Mouse (Mus musculus) CH12.LX (cell line): ENCODE measurements around the gene Arap2. TPM values are rescaled to one million over a fixed set of nuclear protein-coding genes. Genes with fewer than 3 reads are reported as not detected.
"Not testable (repeated sequence)": the region's sequence is repeated elsewhere in the genome, so short reads cannot be mapped to it uniquely, and the experiment has no call there.

ENCODE experiments used
- DNase-seq: peaks from one replicate; pipeline ENCODE4 v3.0.0-alpha.2; 2013; ENCODE audit errors: extremely low read depth
- H3K27ac ChIP-seq: 2 replicates; pipeline ENCODE4 v1.5.1; 2012; ENCODE audit warnings: low read depth, mild to moderate bottlenecking, control low read depth, moderate library complexity; ENCODE audit not compliant: insufficient read depth
- H3K27me3 ChIP-seq: replicated peaks from 2 replicates; pipeline ENCODE3; 2012; ENCODE audit warnings: inconsistent platforms
- H3K36me3 ChIP-seq, 2 experiments: replicated peaks in 1 of 2; 2 replicates each; pipeline versions ENCODE3 to v1.6.1; 2012; ENCODE audit warnings: inconsistent platforms in 1 of 2, low read length in 1 of 2, mild to moderate bottlenecking in 1 of 2, mixed read lengths in 1 of 2, moderate library complexity in 1 of 2; ENCODE audit not compliant: control insufficient read depth in 1 of 2, insufficient read depth in 1 of 2
- H3K4me1 ChIP-seq, 2 experiments: 2 replicates each; pipeline ENCODE4 v1.6.1; 2012; ENCODE audit warnings: inconsistent platforms in 1 of 2, moderate library complexity in 1 of 2; ENCODE audit not compliant: insufficient read depth in 2 of 2, control insufficient read depth in 1 of 2
- H3K4me2 ChIP-seq: 2 replicates; pipeline ENCODE4 v1.6.1; 2012; ENCODE audit warnings: low read depth, mild to moderate bottlenecking, control low read depth; ENCODE audit not compliant: poor library complexity, insufficient read depth, severe bottlenecking
- H3K4me3 ChIP-seq, 3 experiments: fragments of 150-350 bp in 1 of 3; sonication (generic) in 1 of 3; replicated peaks in 1 of 3; 2 replicates each; pipeline versions ENCODE3 to v1.5.1; 2011 to 2012; ENCODE audit warnings: low read depth in 2 of 3, low read length in 2 of 3, mild to moderate bottlenecking in 2 of 3, moderate library complexity in 2 of 3, control low read depth in 1 of 3, improper control_type of control experiment in 1 of 3, inconsistent platforms in 1 of 3, mixed read lengths in 1 of 3; ENCODE audit not compliant: poor library complexity in 1 of 3
- H3K79me2 ChIP-seq: replicated peaks from 2 replicates; pipeline ENCODE4 v1.6.1; 2012; ENCODE audit warnings: mild to moderate bottlenecking, moderate library complexity; ENCODE audit not compliant: control insufficient read depth, poor library complexity, insufficient read depth, severe bottlenecking; ENCODE audit errors: extremely low read depth
- H3K9ac ChIP-seq: 2 replicates; pipeline ENCODE4 v1.6.1; 2012; ENCODE audit warnings: low read depth, mild to moderate bottlenecking, control low read depth, moderate library complexity; ENCODE audit not compliant: insufficient read depth
- H3K9me3 ChIP-seq: replicated peaks from 2 replicates; pipeline ENCODE3; 2012; ENCODE audit warnings: low read length, inconsistent platforms, mixed read lengths
- ELF1 ChIP-seq: IDR thresholded peaks from 2 replicates; pipeline ENCODE4 v1.6.1; 2014; ENCODE audit warnings: low read depth, mild to moderate bottlenecking, inconsistent platforms, low read length, improper control_type of control experiment
- ETS1 ChIP-seq: conservative IDR thresholded peaks from 2 replicates; pipeline ENCODE4 v1.6.1; 2012; ENCODE audit warnings: low read depth, mild to moderate bottlenecking, inconsistent platforms, low read length, improper control_type of control experiment, moderate library complexity
- HCFC1 ChIP-seq: IDR thresholded peaks from 2 replicates; pipeline ENCODE4 v1.6.1; 2012; ENCODE audit warnings: low read depth, mild to moderate bottlenecking, inconsistent platforms, low read length, improper control_type of control experiment
- IRF4 ChIP-seq: IDR thresholded peaks from 2 replicates; pipeline ENCODE4 v1.6.1; 2014; ENCODE audit warnings: low read depth, mild to moderate bottlenecking, inconsistent platforms, low read length, improper control_type of control experiment
- JUN ChIP-seq: IDR thresholded peaks from 2 replicates; pipeline ENCODE4 v1.6.1; 2011; ENCODE audit warnings: low read depth, mild to moderate bottlenecking, low read length, improper control_type of control experiment, moderate library complexity; ENCODE audit not compliant: insufficient read depth
- JUND ChIP-seq: conservative IDR thresholded peaks from 2 replicates; pipeline ENCODE4 v1.6.1; 2011; ENCODE audit warnings: low read depth, low read length, improper control_type of control experiment
- KAT2A ChIP-seq: IDR thresholded peaks from 2 replicates; pipeline ENCODE4 v1.6.1; 2012; ENCODE audit warnings: low read length, improper control_type of control experiment, inconsistent platforms; ENCODE audit not compliant: insufficient replicate concordance
- MAZ ChIP-seq: IDR thresholded peaks from 2 replicates; pipeline ENCODE4 v1.6.1; 2012; ENCODE audit warnings: low read depth, mild to moderate bottlenecking, inconsistent platforms, low read length, improper control_type of control experiment, moderate library complexity
- MXI1 ChIP-seq: IDR thresholded peaks from 2 replicates; pipeline ENCODE4 v1.6.1; 2011; ENCODE audit warnings: mild to moderate bottlenecking, low read depth, low read length, improper control_type of control experiment
- NELFE ChIP-seq: IDR thresholded peaks from 2 replicates; pipeline ENCODE4 v1.6.1; 2011; ENCODE audit warnings: low read depth, low read length, improper control_type of control experiment
- POLR2A ChIP-seq: IDR thresholded peaks from 2 replicates; pipeline ENCODE4 v1.6.1; 2011; ENCODE audit warnings: low read depth, mild to moderate bottlenecking, improper control_type of control experiment, low read length
- POLR2AphosphoS2 ChIP-seq: IDR thresholded peaks from 2 replicates; pipeline ENCODE4 v1.6.1; 2011; ENCODE audit warnings: low read depth, low read length, improper control_type of control experiment
- SIN3A ChIP-seq: IDR thresholded peaks from 2 replicates; pipeline ENCODE4 v1.6.1; 2012; ENCODE audit warnings: low read length, improper control_type of control experiment, inconsistent platforms
- SMC3 ChIP-seq: IDR thresholded peaks from 2 replicates; pipeline ENCODE4 v1.6.1; 2011; ENCODE audit warnings: low read depth, low read length, improper control_type of control experiment
- TBP ChIP-seq: conservative IDR thresholded peaks from 2 replicates; pipeline ENCODE4 v1.6.1; 2011; ENCODE audit warnings: low read depth, low read length, improper control_type of control experiment
- UBTF ChIP-seq: IDR thresholded peaks from 2 replicates; pipeline ENCODE4 v1.6.1; 2012; ENCODE audit warnings: low read depth, mild to moderate bottlenecking, inconsistent platforms, low read length, improper control_type of control experiment, moderate library complexity
- USF1 ChIP-seq: IDR thresholded peaks from 2 replicates; pipeline ENCODE4 v1.6.1; 2014; ENCODE audit warnings: low read depth, mild to moderate bottlenecking, inconsistent platforms, low read length, improper control_type of control experiment
- ZMIZ1 ChIP-seq: IDR thresholded peaks from 2 replicates; pipeline ENCODE4 v1.6.1; 2012; ENCODE audit warnings: low read depth, mild to moderate bottlenecking, inconsistent platforms, low read length, improper control_type of control experiment
- ZNF384 ChIP-seq: IDR thresholded peaks from 2 replicates; pipeline ENCODE4 v1.6.1; 2012; ENCODE audit warnings: low read depth, low read length, improper control_type of control experiment, inconsistent platforms
- dilution Hi-C: fragments of 300-500 bp; cut with MboI; formaldehyde crosslinking; loops from 2 replicates; pipeline ENCODE4 v1.14.3; 2020; ENCODE audit warnings: low sequenced_read_pairs; ENCODE audit not compliant: extremely low pct_unique_long_range_greater_than_20kb, extremely low pct_ligation_motif_present
- in situ Hi-C: fragments of 300-500 bp; cut with MboI; formaldehyde crosslinking; loops from 3 replicates; pipeline ENCODE4 v1.14.3; 2019; ENCODE audit warnings: low sequenced_read_pairs, low pct_ligation_motif_present, low pct_unique_long_range_greater_than_20kb, mixed read lengths
- polyA plus RNA-seq: library from polyadenylated mRNA; unstranded; fragments of >175 nt; gene quantifications from 2 replicates; pipeline ENCODE4 v1.2.1, GENCODE M21; 2012; ENCODE audit warnings: low read depth; ENCODE audit not compliant: insufficient read length
- total RNA-seq, 2 experiments: library from RNA; depleted of rRNA; stranded (reverse); fragments of 300-350 nt in 1 of 2; fragments of >200 nt in 1 of 2; gene quantifications; 2 replicates each; pipeline ENCODE4 v1.2.3; 2012 to 2014

The Arap2 gene
- total and polyA plus RNA-seq, 3 experiments, result 6.6 to 15.1 (median 9.4) TPM

- dilution Hi-C loops (no loop called here), in situ Hi-C loops (no loop called here)
- Histone ChIP-seq H3K27me3 (no peaks in the 10 kb centered on the region), H3K27ac (no peak overlapping the region), H3K79me2 (peaks cover 6% of the 10 kb centered on the region; the same call in 1 of the 2 replicates), H3K4me3 (no peak overlapping the region), H3K9ac (no peak overlapping the region), H3K4me2 (no peak overlapping the region), H3K4me1 (peaks cover 3 to 35% of the 10 kb centered on the region in 2 experiments; a peak in 2 of 4 replicates), H3K9me3 (no peaks in the 10 kb centered on the region), H3K36me3 (peaks cover 6 to 48% of the 10 kb centered on the region in 2 experiments)
- TF ChIP-seq POLR2AphosphoS2, result no peak
- no peak for TF ChIP-seq JUN
- no peak for TF ChIP-seq SMC3
- no peak for TF ChIP-seq ETS1
- TF ChIP-seq MAZ, result no peak
- no peak for TF ChIP-seq IRF4
- no peak for TF ChIP-seq KAT2A
- no peak for TF ChIP-seq SIN3A
- TF ChIP-seq NELFE, result no peak
- TF ChIP-seq ELF1, result no peak
- DNase-seq, result no peak
Measured at GRCm38 (mm10) chr5:62743220-62743922, 22.6 kb downstream of the Arap2 start.

GRCm38 (mm10) chr5:62739451-62740415 lies 26.2 kb downstream of the Arap2 start:
- dilution Hi-C loops (no loop called here), in situ Hi-C loops (no loop called here)
- no peak overlapping the region for H3K27ac ChIP-seq
- H3K36me3 ChIP-seq, result peaks cover 0 to 35% of the 10 kb centered on the region in 2 experiments
- no peaks in the 10 kb centered on the region for H3K9me3 ChIP-seq
- H3K79me2 ChIP-seq, result peaks cover 6% of the 10 kb centered on the region; the same call in 1 of the 2 replicates
- no peak for DNase-seq
- no peak for TF ChIP-seq JUN
- TF ChIP-seq TBP, result no peak
- no peak for TF ChIP-seq POLR2A
- no peak for TF ChIP-seq MXI1
- no peak for TF ChIP-seq ZMIZ1
- TF ChIP-seq HCFC1, result no peak
- TF ChIP-seq ZNF384, result no peak
- no peak for TF ChIP-seq USF1
- TF ChIP-seq JUND, result no peak
- no peak for TF ChIP-seq KAT2A
- no peak for TF ChIP-seq IRF4
- TF ChIP-seq UBTF, result no peak
- H3K4me3 ChIP-seq, result no peak overlapping the region
- no peaks in the 10 kb centered on the region for H3K27me3 ChIP-seq
- no peak overlapping the region for H3K9ac ChIP-seq
- H3K4me2 ChIP-seq, result no peak overlapping the region
- peaks cover 3 to 23% of the 10 kb centered on the region in 2 experiments; a peak in 2 of 4 replicates for H3K4me1 ChIP-seq

- H3K27ac ChIP-seq, H3K4me2 ChIP-seq, H3K9ac ChIP-seq, in situ Hi-C loops, H3K4me3 ChIP-seq, dilution Hi-C loops, H3K79me2 ChIP-seq, H3K4me1 ChIP-seq, H3K9me3 ChIP-seq, DNase-seq, H3K27me3 ChIP-seq: not testable (repeated sequence)
- H3K36me3 ChIP-seq, result peaks cover 0 to 13% of the 10 kb centered on the region in 2 experiments
Measured at GRCm38 (mm10) chr5:62730573-62730972, 35.4 kb downstream of the Arap2 start.
